Mouse (Mus musculus): ENCODE results near the gene Rtn4. TPM values are rescaled to one million over a fixed set of nuclear protein-coding genes. Genes with fewer than 3 reads are reported as not detected.

Gene Rtn4
- total RNA-seq, 2 experiments from 2014 or later, result 84.9 to 93.5 TPM

- intact Hi-C loops (cut with DNase I), result loop anchor here (5.0 kb wide), 1 partner anchor 438 kb away; no protein-coding TSS in a partner anchor
- DNase-seq (ENCODE audit: low spot score), result no peak
Observed at GRCm38 (mm10) chr11:29705263-29705662, 12.5 kb downstream of the Rtn4 start.

GRCm38 (mm10) chr11:29706845-29707244 is 14.1 kb downstream of the Rtn4 start:
- no peak for DNase-seq (ENCODE audit: low spot score)
- intact Hi-C loops (cut with DNase I), result loop anchor here (5.0 kb wide), 1 partner anchor 440 kb away; no protein-coding TSS in a partner anchor

GRCm38 (mm10) chr11:29709512-29709911 is 16.8 kb downstream of the Rtn4 start:
- intact Hi-C loops (cut with DNase I), result loop anchor here (5.0 kb wide), 1 partner anchor 442 kb away; no protein-coding TSS in a partner anchor
- no peak for DNase-seq (ENCODE audit: low spot score)

GRCm38 (mm10) chr11:29714114-29714513 is 21.4 kb downstream of the Rtn4 start:
- DNase-seq (ENCODE audit: low spot score), result no peak
- intact Hi-C loops (cut with DNase I), result no loop called here

- intact Hi-C loops (cut with DNase I), result no loop called here
- no peak for DNase-seq (ENCODE audit: low spot score)
Observed at GRCm38 (mm10) chr11:29714789-29715188, 22.0 kb downstream of the Rtn4 start.

- DNase-seq (ENCODE audit: low spot score), result no peak
- intact Hi-C loops (cut with DNase I), result no loop called here
Observed at GRCm38 (mm10) chr11:29715499-29715898, 22.8 kb downstream of the Rtn4 start.

- DNase-seq (ENCODE audit: low spot score), result no peak
- intact Hi-C loops (cut with DNase I), result no loop called here
Observed at GRCm38 (mm10) chr11:29718541-29718940, 25.8 kb downstream of the Rtn4 start.

- DNase-seq (ENCODE audit: low spot score), result no peak
- intact Hi-C loops (cut with DNase I), result no loop called here
Observed at GRCm38 (mm10) chr11:29719597-29719996, 26.9 kb downstream of the Rtn4 start.

GRCm38 (mm10) chr11:29724213-29724612 is 31.5 kb downstream of the Rtn4 start:
- no peak for DNase-seq (ENCODE audit: low spot score)
- intact Hi-C loops (cut with DNase I), result no loop called here

GRCm38 (mm10) chr11:29725167-29725566 is 32.4 kb downstream of the Rtn4 start:
- intact Hi-C loops (cut with DNase I), result no loop called here
- DNase-seq (ENCODE audit: low spot score), result no peak

- DNase-seq (ENCODE audit: low spot score), result no peak
- intact Hi-C loops (cut with DNase I), result no loop called here
Observed at GRCm38 (mm10) chr11:29725610-29726009, 32.9 kb downstream of the Rtn4 start.

GRCm38 (mm10) chr11:29727901-29728300 is 35.2 kb downstream of the Rtn4 start:
- intact Hi-C loops (cut with DNase I), result no loop called here
- no peak for DNase-seq (ENCODE audit: low spot score)

GRCm38 (mm10) chr11:29739752-29740151 is 47.0 kb downstream of the Rtn4 start:
- DNase-seq (ENCODE audit: low spot score), result no peak
- intact Hi-C loops (cut with DNase I), result no loop called here

GRCm38 (mm10) chr11:29744760-29745430 is 52.1 kb downstream of the Rtn4 start:
- no peak for DNase-seq (ENCODE audit: low spot score)
- intact Hi-C loops (cut with DNase I), result no loop called here

- intact Hi-C loops (cut with DNase I), result no loop called here
Observed at GRCm38 (mm10) chr11:29745513-29745912, 52.8 kb downstream of the Rtn4 start.

GRCm38 (mm10) chr11:29746203-29746602 is 53.5 kb downstream of the Rtn4 start:
- DNase-seq (ENCODE audit: low spot score), result no peak
- intact Hi-C loops (cut with DNase I), result no loop called here

More at GRCm38 (mm10) chr11:29745513-29745912, 52.8 kb downstream of the Rtn4 start:
- no peak for DNase-seq (ENCODE audit: low spot score)

GRCm38 (mm10) chr11:29747365-29747764 is 54.6 kb downstream of the Rtn4 start:
- DNase-seq (ENCODE audit: low spot score), result no peak
- intact Hi-C loops (cut with DNase I), result no loop called here

- intact Hi-C loops (cut with DNase I), result no loop called here
Observed at GRCm38 (mm10) chr11:29747881-29748280, 55.1 kb downstream of the Rtn4 start.

GRCm38 (mm10) chr11:29748750-29749467 is 56.2 kb downstream of the Rtn4 start:
- intact Hi-C loops (cut with DNase I), result no loop called here
- no peak for DNase-seq (ENCODE audit: low spot score)

More at GRCm38 (mm10) chr11:29747881-29748280, 55.1 kb downstream of the Rtn4 start:
- no peak for DNase-seq (ENCODE audit: low spot score)

GRCm38 (mm10) chr11:29749468-29749829 is 56.7 kb downstream of the Rtn4 start:
- DNase-seq (ENCODE audit: low spot score), result no peak
- intact Hi-C loops (cut with DNase I), result no loop called here

GRCm38 (mm10) chr11:29751013-29751412 is 58.3 kb downstream of the Rtn4 start:
- no peak for DNase-seq (ENCODE audit: low spot score)
- intact Hi-C loops (cut with DNase I), result no loop called here

All from heart, postnatal 25 days (tissue).